Mouse (Mus musculus): ENCODE measurements at regions not wholly inside any gene's neighbourhood (a gene's known extent, or its start where the extent isn't known, plus 50 kb on each side); places are given as distances from the start of the nearest gene placed in this dataset.
A peak's percentile ranks its signal among the peaks of the same experiment; 100 is the strongest.

DNA sequence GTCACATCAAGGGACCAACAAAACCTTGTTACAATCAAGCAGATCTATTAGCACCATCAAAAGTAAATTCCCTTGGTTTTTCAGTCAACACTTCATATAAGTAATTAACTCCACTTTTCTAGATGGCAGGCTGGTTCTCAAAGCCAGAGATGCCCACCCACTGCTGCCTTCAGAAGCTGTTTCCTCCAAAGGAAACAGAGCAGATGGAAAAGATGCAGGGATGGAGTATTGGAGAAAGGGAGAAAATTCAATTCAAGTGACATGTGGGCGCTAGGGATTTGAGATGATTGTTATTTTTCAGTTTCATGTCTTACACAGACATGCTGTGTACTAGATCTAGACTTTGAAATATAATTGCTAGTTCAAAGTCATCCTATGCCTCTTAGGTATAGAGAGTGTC is 705.1 kb downstream of the Edem1 start:
- Histone ChIP-seq H3K27ac (ENCODE audit: low read depth, low read length) (no peak overlapping the region), H3K36me3 (ENCODE audit: control insufficient read depth, insufficient read depth, low read length) (no peaks in the 10 kb centered on the region), H3K9ac (replicated peaks; ENCODE audit: low read depth, low read length) (no peak overlapping the region), H3K27me3 (ENCODE audit: control insufficient read depth, insufficient read depth, low read length) (no peaks in the 10 kb centered on the region), H3K4me1 (ENCODE audit: control insufficient read depth, insufficient read depth, low read length) (no peaks in the 10 kb centered on the region), H3K9me3 (ENCODE audit: control insufficient read depth, low read length) (no peaks in the 10 kb centered on the region), H3K4me3 (ENCODE audit: low read depth, low read length) (no peak overlapping the region), H3K4me2 (ENCODE audit: low read depth, low read length) (no peak overlapping the region)
- 74% methylated on average over 1 of the region's 1 CpGs for WGBS
- no peak for ATAC-seq (ENCODE audit: low read depth)

DNA sequence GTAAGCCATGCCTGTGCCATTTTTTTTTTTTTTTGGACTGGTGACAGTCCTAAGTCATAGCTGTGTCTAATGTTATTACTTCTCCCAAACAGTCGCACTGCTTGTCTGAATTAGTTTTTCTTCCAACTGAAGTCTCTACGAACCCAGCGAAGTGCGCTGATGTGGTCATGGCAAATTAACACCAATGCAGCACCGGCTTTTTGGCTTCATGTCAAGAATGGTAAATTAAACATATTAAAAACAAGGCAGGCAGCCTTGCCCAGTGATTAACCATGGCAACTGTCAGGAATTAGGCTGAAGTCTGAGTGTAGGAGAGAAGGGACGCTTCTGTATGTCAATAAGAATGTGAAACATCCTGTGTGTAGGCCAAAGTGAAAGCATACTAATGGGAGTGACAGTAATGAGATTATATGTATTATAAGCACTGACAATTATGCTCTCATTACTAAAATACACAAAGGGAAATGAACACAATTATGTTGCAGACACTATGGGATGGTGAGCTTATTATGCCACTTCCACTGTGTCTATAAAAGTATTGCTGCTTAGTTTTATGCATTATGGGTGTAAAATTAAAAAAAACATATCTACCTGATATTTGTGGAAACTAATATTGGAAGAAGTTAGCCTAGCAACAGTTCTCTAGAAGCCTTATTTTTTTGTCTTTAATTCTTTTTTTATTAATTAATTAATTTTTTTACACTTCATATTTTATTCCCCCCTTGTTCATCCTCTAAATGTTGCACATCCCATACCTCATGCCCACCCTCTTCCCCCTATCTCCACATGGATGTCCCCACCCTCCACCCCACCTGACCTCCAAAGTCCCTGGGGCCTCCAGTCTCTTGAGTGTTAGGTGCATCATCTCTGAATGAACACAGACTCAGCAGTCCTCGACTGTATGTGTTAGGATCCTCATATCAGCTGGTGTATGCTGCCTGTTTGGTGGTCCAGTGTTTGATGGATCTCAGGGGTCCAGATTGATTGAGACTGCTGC is 714.8 kb downstream of the Edem1 start:
- H3K9me3 ChIP-seq (ENCODE audit: control insufficient read depth, low read length), result no peaks in the 10 kb centered on the region
- H3K27ac ChIP-seq (ENCODE audit: low read depth, low read length), result no peak overlapping the region
- no peak overlapping the region for H3K4me2 ChIP-seq (ENCODE audit: low read depth, low read length)
- H3K4me3 ChIP-seq (ENCODE audit: low read depth, low read length), result no peak overlapping the region
- H3K9ac ChIP-seq (replicated peaks; ENCODE audit: low read depth, low read length), result no peak overlapping the region
- no peaks in the 10 kb centered on the region for H3K36me3 ChIP-seq (ENCODE audit: control insufficient read depth, insufficient read depth, low read length)
- peak; percentile 83; the same call in 1 of the 2 replicates for ATAC-seq (ENCODE audit: low read depth)
- H3K4me1 ChIP-seq (ENCODE audit: control insufficient read depth, insufficient read depth, low read length), result peaks cover 4% of the 10 kb centered on the region; the same call in 1 of the 2 replicates
- 28% methylated on average over 7 of the region's 7 CpGs for WGBS
- no peaks in the 10 kb centered on the region for H3K27me3 ChIP-seq (ENCODE audit: control insufficient read depth, insufficient read depth, low read length)

DNA sequence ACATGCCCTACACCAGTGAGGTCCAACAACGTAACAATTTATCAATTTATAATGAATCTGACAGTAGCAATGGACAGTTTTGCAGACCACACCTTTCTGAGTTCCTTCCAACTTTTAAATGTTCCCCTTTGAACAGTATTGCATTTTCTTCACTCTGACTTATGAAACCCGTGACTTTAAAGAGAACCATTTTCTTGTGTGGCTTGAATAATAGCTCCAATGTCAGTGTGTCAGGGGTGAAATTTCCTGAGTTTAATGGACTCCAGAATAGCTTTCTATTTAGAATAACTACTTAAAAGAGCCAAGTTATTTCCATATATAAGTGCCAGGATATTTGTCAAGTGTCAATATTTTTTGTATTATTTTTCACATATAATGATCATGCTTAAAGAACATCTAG is 723.9 kb downstream of the Edem1 start:
- H3K27ac ChIP-seq (ENCODE audit: low read depth, low read length), result no peak overlapping the region
- 87% methylated on average over 2 of the region's 2 CpGs for WGBS

More for the DNA sequence above, 723.9 kb downstream of the Edem1 start:
- Histone ChIP-seq H3K9ac (replicated peaks; ENCODE audit: low read depth, low read length) (no peak overlapping the region), H3K36me3 (ENCODE audit: control insufficient read depth, insufficient read depth, low read length) (no peaks in the 10 kb centered on the region), H3K9me3 (ENCODE audit: control insufficient read depth, low read length) (no peaks in the 10 kb centered on the region), H3K4me2 (ENCODE audit: low read depth, low read length) (no peak overlapping the region), H3K4me1 (ENCODE audit: control insufficient read depth, insufficient read depth, low read length) (no peaks in the 10 kb centered on the region), H3K27me3 (ENCODE audit: control insufficient read depth, insufficient read depth, low read length) (no peaks in the 10 kb centered on the region), H3K4me3 (ENCODE audit: low read depth, low read length) (no peak overlapping the region)
- ATAC-seq (ENCODE audit: low read depth), result no peak
